Mouse (Mus musculus): ENCODE results near the gene Qrfp. TPM values are rescaled to one million over a fixed set of nuclear protein-coding genes. Genes with fewer than 3 reads are reported as not detected.

Gene Qrfp
- polyA plus RNA-seq, 1 experiment = 1.5 TPM

DNA sequence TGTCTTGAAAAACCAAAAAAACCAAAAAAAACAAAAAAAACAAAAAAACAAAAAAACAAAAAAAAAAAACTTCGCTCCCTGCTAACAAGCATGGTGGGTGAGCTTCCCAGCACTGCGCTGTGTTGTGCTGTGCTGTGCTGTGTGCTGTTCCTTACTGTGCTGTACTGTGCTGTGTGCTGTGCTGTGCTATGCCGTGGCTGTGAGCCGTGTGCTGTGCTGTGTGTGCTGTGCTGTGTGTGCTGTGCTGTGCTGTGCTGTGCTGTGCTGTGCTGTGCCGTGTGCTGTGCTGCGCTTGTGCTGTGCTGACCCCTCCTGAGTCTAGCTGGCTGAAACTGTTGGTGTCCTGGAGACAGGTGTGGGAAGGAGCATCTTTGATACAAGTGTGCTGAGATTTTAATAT lies 43.3 kb downstream of the Qrfp start:
- no peaks in the 10 kb centered on the region for H3K36me3 ChIP-seq (ENCODE audit: control insufficient read depth, insufficient read depth)
- H3K4me3 ChIP-seq = no peak overlapping the region
- H3K79me2 ChIP-seq (ENCODE audit: control insufficient read depth, insufficient read depth) = peaks cover 99% of the 10 kb centered on the region
- no peak for TF ChIP-seq POLR2AphosphoS2 (IDR thresholded peaks at IDR 0.05; ENCODE audit: insufficient read length, low read depth)
- TF ChIP-seq POLR2A (IDR thresholded peaks at IDR 0.05; ENCODE audit: insufficient read length, low read depth) = peak; percentile 40
- H3K27me3 ChIP-seq (ENCODE audit: control insufficient read depth, insufficient read depth, insufficient read length) = no peaks in the 10 kb centered on the region
- no peak overlapping the region for H3K4me2 ChIP-seq (ENCODE audit: low read depth)
- no peak overlapping the region for H3ac ChIP-seq (ENCODE audit: control insufficient read depth, insufficient read length)

DNA sequence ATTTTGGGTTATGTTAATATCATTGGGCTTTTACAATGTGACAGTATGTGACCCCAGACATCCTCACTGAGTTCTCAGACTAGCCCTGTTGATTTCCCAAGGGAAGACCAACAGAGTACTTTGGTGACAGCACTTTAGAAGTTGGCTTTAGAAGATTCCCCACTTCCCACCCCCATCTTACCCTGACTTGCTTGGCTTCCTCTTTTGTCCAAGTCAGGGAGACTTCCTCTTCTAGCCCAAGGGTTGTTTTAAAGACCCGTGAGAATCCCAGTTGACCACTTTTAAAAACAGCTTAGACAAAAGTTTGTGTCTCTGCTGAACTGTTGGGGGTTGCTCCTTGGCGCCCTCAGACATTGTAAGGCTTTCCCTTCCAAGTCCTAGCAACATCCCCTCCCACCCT lies 47.1 kb downstream of the Qrfp start:
- H3ac ChIP-seq (ENCODE audit: control insufficient read depth, insufficient read length) = no peak overlapping the region
- H3K79me2 ChIP-seq (ENCODE audit: control insufficient read depth, insufficient read depth) = peaks cover 83% of the 10 kb centered on the region
- no peak overlapping the region for H3K4me3 ChIP-seq
- no peaks in the 10 kb centered on the region for H3K36me3 ChIP-seq (ENCODE audit: control insufficient read depth, insufficient read depth)
- TF ChIP-seq E2F4 (IDR thresholded peaks at IDR 0.05; ENCODE audit: insufficient read depth) = no peak
- TF ChIP-seq MAX (IDR thresholded peaks at IDR 0.05; ENCODE audit: low read depth) = no peak
- TF ChIP-seq TCF3 (IDR thresholded peaks at IDR 0.05; ENCODE audit: insufficient read length, low read depth) = no peak
- TF ChIP-seq CEBPB (IDR thresholded peaks at IDR 0.05; ENCODE audit: insufficient read depth, poor library complexity, severe bottlenecking) = no peak
- no peak for TF ChIP-seq POLR2AphosphoS2 (IDR thresholded peaks at IDR 0.05; ENCODE audit: insufficient read length, low read depth)
- no peak for TF ChIP-seq POLR2A (IDR thresholded peaks at IDR 0.05; ENCODE audit: insufficient read length, low read depth)
- no peak for TF ChIP-seq MYOG (IDR thresholded peaks at IDR 0.05; ENCODE audit: control insufficient read depth in 1 of 3, insufficient read depth in 1 of 3, insufficient read length in 2 of 3, low read depth in 2 of 3)
- TF ChIP-seq TCF12 (IDR thresholded peaks at IDR 0.05; ENCODE audit: insufficient read depth, poor library complexity, severe bottlenecking) = no peak
- H3K27me3 ChIP-seq (ENCODE audit: control insufficient read depth, insufficient read depth, insufficient read length) = no peaks in the 10 kb centered on the region
- peak overlapping the region; percentile 8 for H3K4me2 ChIP-seq (ENCODE audit: low read depth)

DNA sequence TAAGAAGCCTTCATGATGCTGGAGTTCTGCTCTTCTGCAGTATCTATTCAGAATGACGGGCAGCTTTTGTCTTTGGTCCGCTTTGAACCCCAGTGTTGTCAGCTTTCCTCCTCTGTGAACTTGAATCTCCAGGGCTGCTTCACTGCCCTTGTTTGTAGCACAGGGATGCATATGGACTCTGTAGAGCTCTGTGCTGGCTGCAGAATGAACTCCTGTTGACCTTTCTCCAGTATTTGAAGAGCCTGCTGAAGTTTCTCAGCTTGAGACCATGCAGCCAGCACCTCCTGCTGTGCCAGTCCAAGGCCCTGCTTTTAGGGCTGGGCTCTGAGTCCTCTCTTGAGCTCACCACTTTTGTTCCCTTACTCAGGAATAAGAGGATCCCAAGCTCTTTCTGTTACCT lies 47.5 kb downstream of the Qrfp start:
- no peaks in the 10 kb centered on the region for H3K27me3 ChIP-seq (ENCODE audit: control insufficient read depth, insufficient read depth, insufficient read length)
- TF ChIP-seq TCF3 (IDR thresholded peaks at IDR 0.05; ENCODE audit: insufficient read length, low read depth) = no peak
- TF ChIP-seq CEBPB (IDR thresholded peaks at IDR 0.05; ENCODE audit: insufficient read depth, poor library complexity, severe bottlenecking) = no peak
- no peak for TF ChIP-seq TCF12 (IDR thresholded peaks at IDR 0.05; ENCODE audit: insufficient read depth, poor library complexity, severe bottlenecking)
- no peak for TF ChIP-seq USF1 (IDR thresholded peaks at IDR 0.05; ENCODE audit: low read depth)
- TF ChIP-seq REST (IDR thresholded peaks at IDR 0.05; ENCODE audit: insufficient read depth, insufficient read length) = no peak
- no peak for TF ChIP-seq SRF (IDR thresholded peaks at IDR 0.05; ENCODE audit: control insufficient read depth, insufficient read length, low read depth)
- no peak for TF ChIP-seq POLR2A (IDR thresholded peaks at IDR 0.05; ENCODE audit: insufficient read length, low read depth)
- TF ChIP-seq MYOD1 (IDR thresholded peaks at IDR 0.05; ENCODE audit: control insufficient read depth in 1 of 3, insufficient read length in 2 of 3, low read depth in 2 of 3) = no peak
- TF ChIP-seq POLR2AphosphoS2 (IDR thresholded peaks at IDR 0.05; ENCODE audit: insufficient read length, low read depth) = no peak
- TF ChIP-seq MYOG (IDR thresholded peaks at IDR 0.05; ENCODE audit: control insufficient read depth in 1 of 3, insufficient read depth in 1 of 3, insufficient read length in 2 of 3, low read depth in 2 of 3) = no peak
- TF ChIP-seq MAX (IDR thresholded peaks at IDR 0.05; ENCODE audit: low read depth) = no peak
- no peak for TF ChIP-seq E2F4 (IDR thresholded peaks at IDR 0.05; ENCODE audit: insufficient read depth)
- H3K79me2 ChIP-seq (ENCODE audit: control insufficient read depth, insufficient read depth) = peaks cover 79% of the 10 kb centered on the region
- no peaks in the 10 kb centered on the region for H3K36me3 ChIP-seq (ENCODE audit: control insufficient read depth, insufficient read depth)
- H3ac ChIP-seq (ENCODE audit: control insufficient read depth, insufficient read length) = no peak overlapping the region
- H3K4me2 ChIP-seq (ENCODE audit: low read depth) = peak overlapping the region; percentile 86
- H3K4me3 ChIP-seq = no peak overlapping the region

DNA sequence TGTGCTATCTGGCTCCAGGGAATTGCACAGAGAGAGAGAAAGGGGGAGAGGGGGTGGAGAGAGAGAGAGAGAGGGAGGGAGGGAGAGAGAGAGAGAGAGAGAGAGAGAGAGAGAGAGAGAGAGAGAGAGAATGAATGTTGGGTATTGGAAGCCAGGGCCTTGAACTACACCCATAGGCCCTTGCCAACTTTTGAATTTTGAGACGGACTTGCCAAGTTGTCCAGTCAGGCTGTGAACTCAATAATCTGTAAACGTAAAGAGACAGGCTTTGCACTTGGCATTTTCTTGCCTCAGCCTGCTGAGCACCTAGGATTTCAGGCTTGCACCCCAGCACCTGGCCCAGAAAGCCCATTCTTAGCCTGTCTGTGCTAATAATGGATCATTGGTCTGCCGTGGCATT lies 48.2 kb downstream of the Qrfp start:
- Histone ChIP-seq H3ac (ENCODE audit: control insufficient read depth, insufficient read length) (no peak overlapping the region), H3K4me2 (ENCODE audit: low read depth) (peak overlapping the region; percentile 86), H3K79me2 (ENCODE audit: control insufficient read depth, insufficient read depth) (peaks cover 72% of the 10 kb centered on the region), H3K36me3 (ENCODE audit: control insufficient read depth, insufficient read depth) (no peaks in the 10 kb centered on the region), H3K27me3 (ENCODE audit: control insufficient read depth, insufficient read depth, insufficient read length) (no peaks in the 10 kb centered on the region), H3K4me3 (peak overlapping the region; percentile 89)
- TF ChIP-seq POLR2A (IDR thresholded peaks at IDR 0.05; ENCODE audit: insufficient read length, low read depth) (no peak), TCF3 (IDR thresholded peaks at IDR 0.05; ENCODE audit: insufficient read length, low read depth) (no peak), CEBPB (IDR thresholded peaks at IDR 0.05; ENCODE audit: insufficient read depth, poor library complexity, severe bottlenecking) (no peak), REST (IDR thresholded peaks at IDR 0.05; ENCODE audit: insufficient read depth, insufficient read length) (no peak), SRF (IDR thresholded peaks at IDR 0.05; ENCODE audit: control insufficient read depth, insufficient read length, low read depth) (no peak), MYOD1 (IDR thresholded peaks at IDR 0.05; ENCODE audit: control insufficient read depth in 1 of 3, insufficient read length in 2 of 3, low read depth in 2 of 3) (no peak), POLR2AphosphoS2 (IDR thresholded peaks at IDR 0.05; ENCODE audit: insufficient read length, low read depth) (no peak), E2F4 (IDR thresholded peaks at IDR 0.05; ENCODE audit: insufficient read depth) (no peak), TCF12 (IDR thresholded peaks at IDR 0.05; ENCODE audit: insufficient read depth, poor library complexity, severe bottlenecking) (no peak), MAX (IDR thresholded peaks at IDR 0.05; ENCODE audit: low read depth) (no peak)

DNA sequence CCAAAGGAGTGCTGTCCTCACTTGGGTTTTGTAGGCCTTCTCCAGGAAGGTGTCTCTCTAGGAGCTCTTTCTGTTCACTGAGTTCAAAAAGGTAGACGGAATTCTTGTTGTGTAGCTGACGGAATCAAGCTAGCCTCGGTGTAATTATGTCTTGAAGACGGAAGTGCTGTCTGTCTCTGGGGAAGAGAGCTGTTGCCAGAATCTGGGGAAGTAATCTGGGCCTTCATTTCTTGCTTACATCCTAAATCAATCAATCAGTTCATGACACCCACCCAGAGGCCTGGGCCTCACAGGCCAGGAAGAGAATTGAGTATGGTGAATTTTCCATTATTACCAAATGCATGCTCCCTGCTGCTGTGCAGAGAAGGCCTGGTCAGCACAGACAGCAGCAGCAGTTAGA lies 48.8 kb downstream of the Qrfp start:
- H3K27me3 ChIP-seq (ENCODE audit: control insufficient read depth, insufficient read depth, insufficient read length) = no peaks in the 10 kb centered on the region
- H3K4me2 ChIP-seq (ENCODE audit: low read depth) = peak overlapping the region; percentile 86
- H3K4me3 ChIP-seq = peak overlapping the region; percentile 89
- TF ChIP-seq MAX (IDR thresholded peaks at IDR 0.05; ENCODE audit: low read depth) = no peak
- TF ChIP-seq POLR2A (IDR thresholded peaks at IDR 0.05; ENCODE audit: insufficient read length, low read depth) = no peak
- 0 out of 2 replicates have a peak, but pooled peaks have one; percentile 1 for TF ChIP-seq CEBPB (IDR thresholded peaks at IDR 0.05; ENCODE audit: insufficient read depth, poor library complexity, severe bottlenecking)
- H3ac ChIP-seq (ENCODE audit: control insufficient read depth, insufficient read length) = no peak overlapping the region
- H3K36me3 ChIP-seq (ENCODE audit: control insufficient read depth, insufficient read depth) = no peaks in the 10 kb centered on the region
- peaks cover 66% of the 10 kb centered on the region for H3K79me2 ChIP-seq (ENCODE audit: control insufficient read depth, insufficient read depth)

Measured in myocyte (in vitro differentiated cells).